Mouse (Mus musculus) liver, adult 2 months (tissue): ENCODE data around the gene Susd1. TPM values are rescaled to one million over a fixed set of nuclear protein-coding genes. Genes with fewer than 3 reads are reported as not detected.
A peak's percentile ranks its signal among the peaks of the same experiment; 100 is the strongest.

Experiments
- DNase-seq: peaks from one replicate; pipeline ENCODE4 v3.0.0-alpha.2; 2011; ENCODE audit warnings: low read depth, low spot score; ENCODE audit errors: extremely low read depth
- H3K27ac ChIP-seq: fragments of 200-500 bp; replicated peaks from 2 replicates; pipeline ENCODE4 v1.5.1; 2012; ENCODE audit warnings: low read depth, mild to moderate bottlenecking, control low read depth, inconsistent platforms, low read length; ENCODE audit not compliant: insufficient read depth
- H3K27me3 ChIP-seq: fragments of 200-500 bp; 2 replicates; pipeline ENCODE4 v1.6.1; 2012; ENCODE audit warnings: mild to moderate bottlenecking, moderate library complexity, low read length, inconsistent platforms; ENCODE audit not compliant: control insufficient read depth, insufficient read depth
- H3K36me3 ChIP-seq: fragments of 200-500 bp; 2 replicates; pipeline ENCODE4 v1.6.1; 2012; ENCODE audit warnings: low read length, inconsistent platforms; ENCODE audit not compliant: control insufficient read depth, insufficient read depth
- H3K4me1 ChIP-seq: fragments of 200-500 bp; 2 replicates; pipeline ENCODE4 v1.6.1; 2011; ENCODE audit warnings: low read length; ENCODE audit not compliant: control insufficient read depth, insufficient read depth
- H3K4me3 ChIP-seq: fragments of 200-500 bp; 2 replicates; pipeline ENCODE4 v1.5.1; 2011; ENCODE audit warnings: low read depth, mild to moderate bottlenecking, control low read depth, low read length, moderate library complexity; ENCODE audit not compliant: insufficient read depth
- H3K79me2 ChIP-seq: fragments of 200-500 bp; 2 replicates; pipeline ENCODE4 v1.6.1; 2012; ENCODE audit warnings: inconsistent platforms, mild to moderate bottlenecking, low read length, moderate library complexity; ENCODE audit not compliant: control insufficient read depth, insufficient read depth
- H3K9ac ChIP-seq: fragments of 200-500 bp; 2 replicates; pipeline ENCODE4 v1.6.1; 2012; ENCODE audit warnings: low read depth, mild to moderate bottlenecking, control low read depth, inconsistent platforms, low read length
- CTCF ChIP-seq: fragments of 200-500 bp; IDR thresholded peaks from 2 replicates; pipeline ENCODE4 v1.5.1; 2011; ENCODE audit warnings: low read depth, low read length, control low read depth
- POLR2A ChIP-seq: fragments of 200-500 bp; IDR thresholded peaks from 2 replicates; pipeline ENCODE4 v1.6.1; 2011; ENCODE audit warnings: low read length, control low read depth; ENCODE audit not compliant: insufficient read depth; ENCODE audit errors: extremely low read depth
- WGBS: fragments of 180-500 bp; shearing (Covaris S2); methylation state at CpG from one replicate; pipeline ENCODE4 v1.1.7; 2018; 5-methylcytosine and 5-hydroxymethylcytosine counted together
- polyA plus RNA-seq: library from polyadenylated mRNA; depleted of rRNA; stranded (reverse); fragments of >200 nt; gene quantifications from 2 replicates; pipeline ENCODE4 v1.2.3, GENCODE M21; 2012
- total RNA-seq: library from RNA; depleted of rRNA; stranded (reverse); fragments of >200 nt; gene quantifications from 2 replicates; pipeline ENCODE4 v1.2.3, GENCODE M21; 2014

Susd1 gene
- total and polyA plus RNA-seq, 2 experiments: 5.5 to 9.7 TPM

DNA sequence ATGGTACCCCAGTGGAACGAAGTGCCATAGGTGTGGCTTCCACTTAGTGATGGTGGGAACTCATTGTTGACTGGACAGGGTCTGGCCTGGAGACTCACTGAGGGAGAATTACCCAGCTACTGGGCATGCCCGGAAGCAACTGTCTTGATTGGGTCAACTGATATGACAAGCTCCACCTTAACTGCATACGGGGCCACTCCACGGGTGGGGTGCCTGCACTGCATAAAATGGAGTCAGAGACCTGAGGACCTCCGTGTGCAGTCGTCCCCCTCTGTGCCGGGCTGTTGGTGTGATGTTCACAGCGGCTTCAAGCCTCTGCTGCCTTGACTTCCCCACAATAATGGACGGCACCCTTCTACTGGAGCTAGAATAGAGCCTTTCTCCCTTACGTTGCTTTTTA, 79.5 kb downstream of the Susd1 start:
- H3K4me3 ChIP-seq: no peak overlapping the region
- H3K27me3 ChIP-seq: no peaks in the 10 kb centered on the region
- no peaks in the 10 kb centered on the region for H3K4me1 ChIP-seq
- H3K27ac ChIP-seq: no peak overlapping the region
- H3K9ac ChIP-seq: no peak overlapping the region
- no peaks in the 10 kb centered on the region for H3K36me3 ChIP-seq
- WGBS: 91% methylated on average over 10 of the region's 10 CpGs
- TF ChIP-seq CTCF (no peak), POLR2A (no peak)
- no peak for DNase-seq
- H3K79me2 ChIP-seq: no peaks in the 10 kb centered on the region

DNA sequence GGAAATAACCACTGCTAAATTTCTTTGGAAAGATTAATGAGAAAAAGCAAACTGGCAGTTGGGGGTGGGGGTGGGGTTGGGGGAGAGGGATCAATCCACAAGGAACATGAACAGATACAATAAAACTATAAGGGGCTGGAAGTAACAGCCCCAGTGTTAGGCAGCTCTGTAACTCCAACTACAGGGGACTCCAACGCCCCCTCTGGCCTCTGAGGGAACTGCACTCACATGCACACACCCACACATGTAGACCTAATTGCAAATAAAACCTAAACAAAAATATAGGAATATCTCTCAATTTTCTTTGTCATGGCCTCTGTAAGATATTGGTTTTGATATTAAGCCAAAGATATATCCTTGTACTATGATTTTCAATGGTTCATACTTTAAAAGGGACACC, 83.0 kb downstream of the Susd1 start:
- Histone ChIP-seq H3K27ac (no peak overlapping the region), H3K9ac (no peak overlapping the region), H3K4me3 (no peak overlapping the region), H3K79me2 (no peaks in the 10 kb centered on the region), H3K27me3 (no peaks in the 10 kb centered on the region), H3K4me1 (no peaks in the 10 kb centered on the region), H3K36me3 (no peaks in the 10 kb centered on the region)
- 59% methylated on average over 1 of the region's 1 CpGs for WGBS
- no peak for TF ChIP-seq POLR2A
- TF ChIP-seq CTCF: no peak
- no peak for DNase-seq

GRCm38 (mm10) chr4:59354666-59355065, 83.8 kb downstream of the Susd1 start:
- Histone ChIP-seq H3K79me2 (no peaks in the 10 kb centered on the region), H3K4me3 (no peak overlapping the region), H3K27me3 (no peaks in the 10 kb centered on the region), H3K9ac (no peak overlapping the region), H3K27ac (no peak overlapping the region; the same call in 1 of the 2 replicates), H3K36me3 (no peaks in the 10 kb centered on the region), H3K4me1 (no peaks in the 10 kb centered on the region)
- TF ChIP-seq CTCF (no peak), POLR2A (no peak)
- 12% methylated on average over 3 of the region's 3 CpGs for WGBS
- DNase-seq: peak; percentile 77

- Histone ChIP-seq H3K4me1 (no peaks in the 10 kb centered on the region), H3K27me3 (no peaks in the 10 kb centered on the region), H3K36me3 (no peaks in the 10 kb centered on the region), H3K27ac (peak overlapping the region; percentile 37; the same call in 1 of the 2 replicates), H3K79me2 (no peaks in the 10 kb centered on the region), H3K4me3 (no peak overlapping the region), H3K9ac (no peak overlapping the region)
- no peak for TF ChIP-seq POLR2A
- TF ChIP-seq CTCF: no peak
- 83% methylated on average over 7 of the region's 7 CpGs for WGBS
- DNase-seq: no peak
Measured at GRCm38 (mm10) chr4:59351938-59352337, 86.5 kb downstream of the Susd1 start.

DNA sequence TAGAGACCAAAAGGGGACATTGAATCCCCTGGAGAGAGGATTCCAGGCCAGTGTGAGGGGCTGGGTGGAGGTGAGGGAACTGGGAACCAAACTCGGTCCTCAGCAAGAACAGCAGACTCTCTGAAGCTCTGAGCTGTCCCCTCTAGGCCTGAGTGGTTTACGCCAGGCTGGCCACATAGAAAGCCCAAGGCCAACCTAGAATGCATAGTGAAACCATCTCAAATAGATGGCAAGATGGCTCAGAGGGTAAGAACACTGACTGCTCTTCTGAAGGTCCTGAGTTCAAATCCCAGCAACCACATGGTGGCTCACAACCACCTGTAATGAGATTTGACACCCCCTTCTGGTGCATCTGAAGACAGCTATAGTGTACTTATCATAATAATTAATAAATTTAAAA, 88.1 kb downstream of the Susd1 start:
- TF ChIP-seq POLR2A: no peak
- TF ChIP-seq CTCF: no peak
- no peak overlapping the region for H3K4me3 ChIP-seq
- H3K9ac ChIP-seq: no peak overlapping the region
- no peaks in the 10 kb centered on the region for H3K4me1 ChIP-seq
- 90% methylated on average over 2 of the region's 2 CpGs for WGBS
- H3K79me2 ChIP-seq: no peaks in the 10 kb centered on the region
- no peak overlapping the region for H3K27ac ChIP-seq
- no peaks in the 10 kb centered on the region for H3K27me3 ChIP-seq
- H3K36me3 ChIP-seq: no peaks in the 10 kb centered on the region
- no peak for DNase-seq

GRCm38 (mm10) chr4:59349425-59350185, 88.8 kb downstream of the Susd1 start:
- no peaks in the 10 kb centered on the region for H3K27me3 ChIP-seq
- no peak overlapping the region for H3K4me3 ChIP-seq
- no peaks in the 10 kb centered on the region for H3K4me1 ChIP-seq
- WGBS: 68% methylated on average over 7 of the region's 7 CpGs
- TF ChIP-seq CTCF (no peak), POLR2A (no peak)
- no peak overlapping the region for H3K27ac ChIP-seq
- no peak overlapping the region for H3K9ac ChIP-seq
- no peaks in the 10 kb centered on the region for H3K36me3 ChIP-seq
- no peak for DNase-seq
- no peaks in the 10 kb centered on the region for H3K79me2 ChIP-seq
